Mouse (Mus musculus): ENCODE data around the gene Ccnd3. TPM values are rescaled to one million over a fixed set of nuclear protein-coding genes. Genes with fewer than 3 reads are reported as not detected.
A peak's percentile ranks its signal among the peaks of the same experiment; 100 is the strongest.

The Ccnd3 gene
- polyA plus RNA-seq, 2 experiments = 349 to 520 TPM

DNA sequence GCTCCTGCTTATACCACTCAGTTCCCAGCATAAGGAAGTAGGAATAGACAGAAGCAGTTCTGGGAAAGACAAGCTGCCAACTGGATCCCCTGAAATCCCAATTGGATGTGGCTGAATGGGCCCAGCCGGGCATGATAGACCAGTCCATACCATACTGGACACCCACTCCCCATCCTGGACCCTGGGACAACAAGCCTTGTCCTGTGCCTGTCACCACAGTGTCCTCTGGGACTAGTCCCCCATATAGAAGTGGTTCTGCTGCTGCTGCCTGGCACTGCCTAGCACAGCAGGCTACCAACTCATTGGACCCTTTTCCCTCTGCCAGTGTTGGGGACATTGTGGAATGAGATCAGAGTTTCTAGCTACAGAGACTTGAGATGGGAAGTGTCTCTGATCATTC, 1.2 kb downstream of the Ccnd3 start:
- DNase-seq (ENCODE audit: low spot score) (no peak), ATAC-seq (ENCODE audit: low FRiP score, low read depth) (no peak)
- H3K27ac ChIP-seq (replicated peaks; ENCODE audit: low read depth, low read length) = no peak overlapping the region
- H3K4me2 ChIP-seq (replicated peaks; ENCODE audit: low read depth, low read length, severe bottlenecking) = 0 out of 2 replicates have a peak overlapping the region, but pooled peaks have one; percentile 58
- H3K9ac ChIP-seq (ENCODE audit: low read depth, low read length, severe bottlenecking) = no peak overlapping the region
- WGBS = 94% methylated on average over 1 of the region's 1 CpGs
- H3K4me1 ChIP-seq (ENCODE audit: control insufficient read depth, insufficient read depth, low read length) = peaks cover 23% of the 10 kb centered on the region
- TF ChIP-seq POLR2A (IDR thresholded peaks at IDR 0.05; ENCODE audit: borderline replicate concordance, extremely low read depth, insufficient read depth, insufficient read length) = no peak
- H3K9me3 ChIP-seq (ENCODE audit: control insufficient read depth, low read length) = no peaks in the 10 kb centered on the region
- H3K36me3 ChIP-seq (ENCODE audit: control insufficient read depth, insufficient read depth, low read length) = no peaks in the 10 kb centered on the region
- H3K4me3 ChIP-seq (replicated peaks; ENCODE audit: low read length) = no peak overlapping the region
- H3K27me3 ChIP-seq (ENCODE audit: control insufficient read depth, insufficient read depth, low read length) = no peaks in the 10 kb centered on the region

DNA sequence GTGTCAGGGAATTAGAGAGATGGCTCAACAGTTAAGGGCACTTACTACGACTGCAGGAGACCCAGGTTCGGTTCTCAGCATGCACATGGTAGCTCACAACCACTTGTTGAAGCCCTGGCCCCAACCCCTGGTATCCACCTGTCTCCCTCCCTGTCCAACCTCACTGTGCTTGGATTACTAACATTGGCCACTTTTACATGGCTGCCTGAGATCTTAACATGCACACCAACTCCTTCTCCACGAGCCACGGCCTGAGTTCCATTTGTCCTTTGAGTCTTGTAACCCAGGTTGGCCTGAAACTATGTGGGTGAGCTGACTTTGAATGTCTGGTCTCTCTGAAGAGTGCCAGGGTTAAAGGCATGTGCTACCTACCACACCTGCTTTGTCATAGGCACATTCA, 1.8 kb downstream of the Ccnd3 start:
- no peak for DNase-seq (ENCODE audit: low spot score)
- TF ChIP-seq POLR2A (IDR thresholded peaks at IDR 0.05; ENCODE audit: borderline replicate concordance, extremely low read depth, insufficient read depth, insufficient read length) = no peak
- no peak for ATAC-seq (ENCODE audit: low FRiP score, low read depth)
- 94% methylated on average over 4 of the region's 4 CpGs for WGBS
- H3K4me3 ChIP-seq (replicated peaks; ENCODE audit: low read length) = no peak overlapping the region
- H3K9ac ChIP-seq (ENCODE audit: low read depth, low read length, severe bottlenecking) = no peak overlapping the region
- no peaks in the 10 kb centered on the region for H3K9me3 ChIP-seq (ENCODE audit: control insufficient read depth, low read length)
- peaks cover 23% of the 10 kb centered on the region for H3K4me1 ChIP-seq (ENCODE audit: control insufficient read depth, insufficient read depth, low read length)
- no peak overlapping the region for H3K4me2 ChIP-seq (replicated peaks; ENCODE audit: low read depth, low read length, severe bottlenecking)
- H3K36me3 ChIP-seq (ENCODE audit: control insufficient read depth, insufficient read depth, low read length) = no peaks in the 10 kb centered on the region
- no peaks in the 10 kb centered on the region for H3K27me3 ChIP-seq (ENCODE audit: control insufficient read depth, insufficient read depth, low read length)
- no peak overlapping the region for H3K27ac ChIP-seq (replicated peaks; ENCODE audit: low read depth, low read length)

GRCm38 (mm10) chr17:47507523-47507922, 2.7 kb downstream of the Ccnd3 start:
- Histone ChIP-seq H3K4me2 (replicated peaks; ENCODE audit: low read depth, low read length, severe bottlenecking) (peak overlapping the region; percentile 37), H3K27ac (replicated peaks; ENCODE audit: low read depth, low read length) (0 out of 2 replicates have a peak overlapping the region, but pooled peaks have one; percentile 28), H3K9ac (ENCODE audit: low read depth, low read length, severe bottlenecking) (no peak overlapping the region), H3K4me3 (replicated peaks; ENCODE audit: low read length) (no peak overlapping the region), H3K36me3 (ENCODE audit: control insufficient read depth, insufficient read depth, low read length) (no peaks in the 10 kb centered on the region), H3K27me3 (ENCODE audit: control insufficient read depth, insufficient read depth, low read length) (no peaks in the 10 kb centered on the region), H3K9me3 (ENCODE audit: control insufficient read depth, low read length) (no peaks in the 10 kb centered on the region), H3K4me1 (ENCODE audit: control insufficient read depth, insufficient read depth, low read length) (peaks cover 27% of the 10 kb centered on the region)
- 81% methylated on average over 2 of the region's 2 CpGs for WGBS
- no peak for ATAC-seq (ENCODE audit: low FRiP score, low read depth)
- no peak for DNase-seq (ENCODE audit: low spot score)
- no peak for TF ChIP-seq POLR2A (IDR thresholded peaks at IDR 0.05; ENCODE audit: borderline replicate concordance, extremely low read depth, insufficient read depth, insufficient read length)

DNA sequence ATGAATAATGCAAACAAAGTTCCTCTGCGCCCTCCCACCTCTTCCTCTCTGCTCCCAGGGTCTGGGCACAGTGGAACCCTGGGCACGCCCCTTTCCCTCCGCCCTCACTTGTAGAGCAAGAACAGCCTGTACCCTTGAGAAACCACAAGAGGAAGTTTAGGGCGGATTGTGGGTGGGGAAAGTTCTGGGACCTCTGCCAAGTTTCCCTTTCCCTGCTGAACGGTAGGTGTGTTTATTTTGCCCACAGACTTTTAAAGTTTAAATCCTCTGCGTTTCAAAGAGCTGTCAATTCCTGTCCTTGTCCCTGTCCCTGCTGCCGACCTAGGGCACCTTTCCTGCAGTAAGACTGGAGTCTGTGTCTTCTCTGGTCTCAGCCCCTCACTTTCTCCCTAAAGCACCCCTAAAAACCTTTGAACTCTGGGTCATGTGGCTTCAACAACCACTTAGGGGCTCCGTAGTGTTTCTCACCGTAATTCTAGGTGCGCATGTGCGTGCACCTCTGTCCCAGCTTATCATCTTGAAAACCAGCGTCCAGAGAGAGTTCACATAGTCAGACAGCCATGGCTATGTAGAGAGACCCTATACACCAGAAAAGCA, 3.3 kb downstream of the Ccnd3 start:
- peak overlapping the region; percentile 37 for H3K4me2 ChIP-seq (replicated peaks; ENCODE audit: low read depth, low read length, severe bottlenecking)
- 18% methylated on average over 12 of the region's 12 CpGs for WGBS
- H3K4me3 ChIP-seq (replicated peaks; ENCODE audit: low read length) = peak overlapping the region; percentile 4; the same call in 1 of the 2 replicates
- H3K27me3 ChIP-seq (ENCODE audit: control insufficient read depth, insufficient read depth, low read length) = no peaks in the 10 kb centered on the region
- peaks cover 27% of the 10 kb centered on the region for H3K4me1 ChIP-seq (ENCODE audit: control insufficient read depth, insufficient read depth, low read length)
- no peaks in the 10 kb centered on the region for H3K9me3 ChIP-seq (ENCODE audit: control insufficient read depth, low read length)
- no peak for TF ChIP-seq POLR2A (IDR thresholded peaks at IDR 0.05; ENCODE audit: borderline replicate concordance, extremely low read depth, insufficient read depth, insufficient read length)
- H3K27ac ChIP-seq (replicated peaks; ENCODE audit: low read depth, low read length) = peak overlapping the region; percentile 28
- DNase-seq (ENCODE audit: low spot score) = peak; percentile 97
- no peaks in the 10 kb centered on the region for H3K36me3 ChIP-seq (ENCODE audit: control insufficient read depth, insufficient read depth, low read length)
- ATAC-seq (ENCODE audit: low FRiP score, low read depth) = peak; percentile 45
- no peak overlapping the region for H3K9ac ChIP-seq (ENCODE audit: low read depth, low read length, severe bottlenecking)

DNA sequence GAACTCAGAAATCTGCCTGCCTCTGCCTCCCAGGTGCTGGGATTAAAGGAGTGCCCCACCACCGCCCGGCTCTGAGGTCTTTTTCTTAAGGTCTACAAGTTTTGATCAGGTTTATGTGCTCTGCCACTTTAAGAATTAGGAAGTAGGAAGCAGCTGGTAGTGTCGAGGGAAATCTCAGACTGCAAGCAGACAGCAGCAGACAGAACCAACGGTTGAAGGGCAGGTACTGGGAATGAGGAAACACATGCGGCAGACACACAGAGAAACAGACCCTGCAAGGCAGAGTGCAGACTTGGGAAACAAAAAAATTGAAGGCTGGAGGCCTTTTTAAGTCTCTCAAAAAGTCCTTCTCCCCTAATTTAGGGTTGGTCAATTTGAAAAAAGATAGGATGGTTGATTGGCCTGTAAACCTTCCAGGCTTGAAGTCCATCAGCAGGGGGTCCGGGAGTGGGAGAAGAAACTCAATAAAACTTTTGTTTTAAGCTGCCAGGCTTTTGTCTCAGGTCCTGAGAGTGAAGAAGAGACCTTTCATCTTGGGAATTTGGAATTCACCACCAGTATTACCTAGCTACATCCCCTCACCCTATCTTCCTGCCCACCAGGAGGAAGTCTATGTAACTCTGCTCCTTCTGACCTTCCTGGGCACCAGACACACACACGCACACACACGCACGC, 4.3 kb downstream of the Ccnd3 start:
- ATAC-seq (ENCODE audit: low FRiP score, low read depth) (no peak), DNase-seq (ENCODE audit: low spot score) (no peak)
- H3K36me3 ChIP-seq (ENCODE audit: control insufficient read depth, insufficient read depth, low read length) = no peaks in the 10 kb centered on the region
- WGBS = 57% methylated on average over 9 of the region's 9 CpGs
- H3K27ac ChIP-seq (replicated peaks; ENCODE audit: low read depth, low read length) = peak overlapping the region; percentile 46; the same call in 1 of the 2 replicates
- no peak overlapping the region for H3K9ac ChIP-seq (ENCODE audit: low read depth, low read length, severe bottlenecking)
- H3K4me2 ChIP-seq (replicated peaks; ENCODE audit: low read depth, low read length, severe bottlenecking) = no peak overlapping the region
- H3K9me3 ChIP-seq (ENCODE audit: control insufficient read depth, low read length) = no peaks in the 10 kb centered on the region
- no peaks in the 10 kb centered on the region for H3K27me3 ChIP-seq (ENCODE audit: control insufficient read depth, insufficient read depth, low read length)
- H3K4me1 ChIP-seq (ENCODE audit: control insufficient read depth, insufficient read depth, low read length) = peaks cover 31% of the 10 kb centered on the region
- TF ChIP-seq POLR2A (IDR thresholded peaks at IDR 0.05; ENCODE audit: borderline replicate concordance, extremely low read depth, insufficient read depth, insufficient read length) = no peak
- H3K4me3 ChIP-seq (replicated peaks; ENCODE audit: low read length) = no peak overlapping the region
